Mouse (Mus musculus): ENCODE measurements around the gene Agbl1. TPM values are rescaled to one million over a fixed set of nuclear protein-coding genes. Genes with fewer than 3 reads are reported as not detected.

Gene Agbl1
- polyA plus RNA-seq, 1 experiment = not detected

GRCm38 (mm10) chr7:76339308-76339707, 109.6 kb downstream of the Agbl1 start:
- H3K4me3 ChIP-seq (ENCODE audit: low read depth, low read length) = no peak overlapping the region
- no peaks in the 10 kb centered on the region for H3K36me3 ChIP-seq (ENCODE audit: control insufficient read depth, insufficient read depth, low read length)
- H3K27me3 ChIP-seq (ENCODE audit: control insufficient read depth, insufficient read depth, low read length) = no peaks in the 10 kb centered on the region
- no peaks in the 10 kb centered on the region for H3K4me1 ChIP-seq (ENCODE audit: control insufficient read depth, insufficient read depth, insufficient read length, low read length)
- 92% methylated on average over 4 of the region's 4 CpGs for WGBS
- H3K27ac ChIP-seq (ENCODE audit: insufficient read depth, low read depth, low read length) = no peak overlapping the region
- no peak for TF ChIP-seq POLR2A (IDR thresholded peaks at IDR 0.05; ENCODE audit: low read depth, low read length)
- TF ChIP-seq CTCF (IDR thresholded peaks at IDR 0.05; ENCODE audit: extremely low read depth, insufficient read length, insufficient replicate concordance, low read depth, low read length) = no peak

GRCm38 (mm10) chr7:76341601-76342000, 111.9 kb downstream of the Agbl1 start:
- 89% methylated on average over 1 of the region's 1 CpGs for WGBS
- H3K4me1 ChIP-seq (ENCODE audit: control insufficient read depth, insufficient read depth, insufficient read length, low read length) = no peaks in the 10 kb centered on the region
- H3K27ac ChIP-seq (ENCODE audit: insufficient read depth, low read depth, low read length) = no peak overlapping the region
- TF ChIP-seq POLR2A (IDR thresholded peaks at IDR 0.05; ENCODE audit: low read depth, low read length) (no peak), CTCF (IDR thresholded peaks at IDR 0.05; ENCODE audit: extremely low read depth, insufficient read length, insufficient replicate concordance, low read depth, low read length) (no peak)
- H3K27me3 ChIP-seq (ENCODE audit: control insufficient read depth, insufficient read depth, low read length) = no peaks in the 10 kb centered on the region
- no peak overlapping the region for H3K4me3 ChIP-seq (ENCODE audit: low read depth, low read length)
- no peaks in the 10 kb centered on the region for H3K36me3 ChIP-seq (ENCODE audit: control insufficient read depth, insufficient read depth, low read length)

- no peaks in the 10 kb centered on the region for H3K36me3 ChIP-seq (ENCODE audit: control insufficient read depth, insufficient read depth, low read length)
- no peak for TF ChIP-seq CTCF (IDR thresholded peaks at IDR 0.05; ENCODE audit: extremely low read depth, insufficient read length, insufficient replicate concordance, low read depth, low read length)
- no peak for TF ChIP-seq POLR2A (IDR thresholded peaks at IDR 0.05; ENCODE audit: low read depth, low read length)
- no peaks in the 10 kb centered on the region for H3K27me3 ChIP-seq (ENCODE audit: control insufficient read depth, insufficient read depth, low read length)
- H3K4me1 ChIP-seq (ENCODE audit: control insufficient read depth, insufficient read depth, insufficient read length, low read length) = no peaks in the 10 kb centered on the region
- no peak overlapping the region for H3K27ac ChIP-seq (ENCODE audit: insufficient read depth, low read depth, low read length)
- WGBS = 62% methylated on average over 10 of the region's 10 CpGs
- no peak overlapping the region for H3K4me3 ChIP-seq (ENCODE audit: low read depth, low read length)
Observed at GRCm38 (mm10) chr7:76353469-76353868, 123.8 kb downstream of the Agbl1 start.

GRCm38 (mm10) chr7:76354510-76354909, 124.8 kb downstream of the Agbl1 start:
- TF ChIP-seq CTCF (IDR thresholded peaks at IDR 0.05; ENCODE audit: extremely low read depth, insufficient read length, insufficient replicate concordance, low read depth, low read length) = no peak
- H3K27ac ChIP-seq (ENCODE audit: insufficient read depth, low read depth, low read length) = no peak overlapping the region
- no peak overlapping the region for H3K4me3 ChIP-seq (ENCODE audit: low read depth, low read length)
- 32% methylated on average over 3 of the region's 3 CpGs for WGBS
- no peaks in the 10 kb centered on the region for H3K27me3 ChIP-seq (ENCODE audit: control insufficient read depth, insufficient read depth, low read length)
- no peaks in the 10 kb centered on the region for H3K4me1 ChIP-seq (ENCODE audit: control insufficient read depth, insufficient read depth, insufficient read length, low read length)
- H3K36me3 ChIP-seq (ENCODE audit: control insufficient read depth, insufficient read depth, low read length) = no peaks in the 10 kb centered on the region

- Histone ChIP-seq H3K4me1 (ENCODE audit: control insufficient read depth, insufficient read depth, insufficient read length, low read length) (no peaks in the 10 kb centered on the region), H3K27me3 (ENCODE audit: control insufficient read depth, insufficient read depth, low read length) (no peaks in the 10 kb centered on the region), H3K27ac (ENCODE audit: insufficient read depth, low read depth, low read length) (no peak overlapping the region), H3K4me3 (ENCODE audit: low read depth, low read length) (no peak overlapping the region), H3K36me3 (ENCODE audit: control insufficient read depth, insufficient read depth, low read length) (no peaks in the 10 kb centered on the region)
- no peak for TF ChIP-seq CTCF (IDR thresholded peaks at IDR 0.05; ENCODE audit: extremely low read depth, insufficient read length, insufficient replicate concordance, low read depth, low read length)
- no peak for TF ChIP-seq POLR2A (IDR thresholded peaks at IDR 0.05; ENCODE audit: low read depth, low read length)
- 68% methylated on average over 4 of the region's 4 CpGs for WGBS
Observed at GRCm38 (mm10) chr7:76371269-76371668, 141.6 kb downstream of the Agbl1 start.

- Histone ChIP-seq H3K4me1 (ENCODE audit: control insufficient read depth, insufficient read depth, insufficient read length, low read length) (no peaks in the 10 kb centered on the region), H3K4me3 (ENCODE audit: low read depth, low read length) (no peak overlapping the region), H3K27me3 (ENCODE audit: control insufficient read depth, insufficient read depth, low read length) (no peaks in the 10 kb centered on the region), H3K36me3 (ENCODE audit: control insufficient read depth, insufficient read depth, low read length) (no peaks in the 10 kb centered on the region), H3K27ac (ENCODE audit: insufficient read depth, low read depth, low read length) (no peak overlapping the region)
- 87% methylated on average over 3 of the region's 3 CpGs for WGBS
- TF ChIP-seq CTCF (IDR thresholded peaks at IDR 0.05; ENCODE audit: extremely low read depth, insufficient read length, insufficient replicate concordance, low read depth, low read length) (no peak), POLR2A (IDR thresholded peaks at IDR 0.05; ENCODE audit: low read depth, low read length) (no peak)
Observed at GRCm38 (mm10) chr7:76379493-76379892, 149.8 kb downstream of the Agbl1 start.

- no peaks in the 10 kb centered on the region for H3K36me3 ChIP-seq (ENCODE audit: control insufficient read depth, insufficient read depth, low read length)
- H3K4me1 ChIP-seq (ENCODE audit: control insufficient read depth, insufficient read depth, insufficient read length, low read length) = no peaks in the 10 kb centered on the region
- WGBS = 66% methylated on average over 2 of the region's 2 CpGs
- TF ChIP-seq CTCF (IDR thresholded peaks at IDR 0.05; ENCODE audit: extremely low read depth, insufficient read length, insufficient replicate concordance, low read depth, low read length) (no peak), POLR2A (IDR thresholded peaks at IDR 0.05; ENCODE audit: low read depth, low read length) (no peak)
- H3K4me3 ChIP-seq (ENCODE audit: low read depth, low read length) = no peak overlapping the region
- no peak overlapping the region for H3K27ac ChIP-seq (ENCODE audit: insufficient read depth, low read depth, low read length)
- no peaks in the 10 kb centered on the region for H3K27me3 ChIP-seq (ENCODE audit: control insufficient read depth, insufficient read depth, low read length)
Observed at GRCm38 (mm10) chr7:76381986-76382385, 152.3 kb downstream of the Agbl1 start.

- Histone ChIP-seq H3K27me3 (ENCODE audit: control insufficient read depth, insufficient read depth, low read length) (no peaks in the 10 kb centered on the region), H3K27ac (ENCODE audit: insufficient read depth, low read depth, low read length) (no peak overlapping the region), H3K4me3 (ENCODE audit: low read depth, low read length) (no peak overlapping the region), H3K4me1 (ENCODE audit: control insufficient read depth, insufficient read depth, insufficient read length, low read length) (no peaks in the 10 kb centered on the region), H3K36me3 (ENCODE audit: control insufficient read depth, insufficient read depth, low read length) (no peaks in the 10 kb centered on the region)
- 71% methylated on average over 5 of the region's 5 CpGs for WGBS
- TF ChIP-seq POLR2A (IDR thresholded peaks at IDR 0.05; ENCODE audit: low read depth, low read length) (no peak), CTCF (IDR thresholded peaks at IDR 0.05; ENCODE audit: extremely low read depth, insufficient read length, insufficient replicate concordance, low read depth, low read length) (no peak)
Observed at GRCm38 (mm10) chr7:76389240-76389639, 159.6 kb downstream of the Agbl1 start.

Data from small intestine, adult 2 months (tissue).